Mouse (Mus musculus) heart, postnatal 0 days (tissue): ENCODE measurements at regions not wholly inside any gene's neighbourhood (a gene's known extent, or its start where the extent isn't known, plus 50 kb on each side); places are given as distances from the start of the nearest gene placed in this dataset.

Source experiments
- CTCF ChIP-seq: IDR thresholded peaks from 2 replicates; pipeline ENCODE4 v1.5.1; 2016; ENCODE audit warnings: antibody characterized with exemption, control low read depth, low read depth
- EP300 ChIP-seq: IDR thresholded peaks from 2 replicates; pipeline ENCODE4 v1.6.1; 2016; ENCODE audit warnings: antibody characterized with exemption, low read depth

GRCm38 (mm10) chr13:101619154-101619553, 148.9 kb downstream of the Pik3r1 start:
- no peak for TF ChIP-seq CTCF
- TF ChIP-seq EP300, result no peak
